Mouse (Mus musculus): Measurements from ENCODE around the gene B3gnt2.

B3gnt2 gene

GRCm38 (mm10) chr11:22846960-22847731 is 13.6 kb downstream of the B3gnt2 start:
- DNase-seq, result no peak

GRCm38 (mm10) chr11:22846093-22846835 is 14.5 kb downstream of the B3gnt2 start:
- no peak for DNase-seq

- no peak for DNase-seq
These were observed 15.7 kb downstream of the B3gnt2 start for GRCm38 (mm10) chr11:22844754-22845718.

- no peak for DNase-seq
These were observed 21.3 kb downstream of the B3gnt2 start for GRCm38 (mm10) chr11:22839456-22839855.

GRCm38 (mm10) chr11:22838361-22838760 is 22.4 kb downstream of the B3gnt2 start:
- DNase-seq, result no peak

GRCm38 (mm10) chr11:22836269-22836668 is 24.5 kb downstream of the B3gnt2 start:
- DNase-seq, result no peak

GRCm38 (mm10) chr11:22832600-22832999 is 28.2 kb downstream of the B3gnt2 start:
- no peak for DNase-seq

- no peak for DNase-seq
These were observed 28.8 kb downstream of the B3gnt2 start for GRCm38 (mm10) chr11:22831916-22832315.

GRCm38 (mm10) chr11:22830684-22831083 is 30.1 kb downstream of the B3gnt2 start:
- DNase-seq, result no peak

- no peak for DNase-seq
These were observed 30.6 kb downstream of the B3gnt2 start for GRCm38 (mm10) chr11:22830179-22830611.

GRCm38 (mm10) chr11:22828988-22829632 is 31.7 kb downstream of the B3gnt2 start:
- no peak for DNase-seq

GRCm38 (mm10) chr11:22827514-22828080 is 33.2 kb downstream of the B3gnt2 start:
- no peak for DNase-seq

GRCm38 (mm10) chr11:22826665-22827064 is 34.1 kb downstream of the B3gnt2 start:
- no peak for DNase-seq

- no peak for DNase-seq
These were observed 34.7 kb downstream of the B3gnt2 start for GRCm38 (mm10) chr11:22826051-22826450.

- DNase-seq, result no peak
These were observed 35.2 kb downstream of the B3gnt2 start for GRCm38 (mm10) chr11:22825548-22825947.

GRCm38 (mm10) chr11:22824049-22824705 is 36.6 kb downstream of the B3gnt2 start:
- no peak for DNase-seq

- no peak for DNase-seq
These were observed 39.5 kb downstream of the B3gnt2 start for GRCm38 (mm10) chr11:22821243-22821642.

GRCm38 (mm10) chr11:22818371-22818770 is 42.4 kb downstream of the B3gnt2 start:
- DNase-seq, result peak in 1 of 2 experiments; percentile 27

GRCm38 (mm10) chr11:22815877-22816276 is 44.9 kb downstream of the B3gnt2 start:
- DNase-seq, result no peak

- no peak for DNase-seq
These were observed 45.6 kb downstream of the B3gnt2 start for GRCm38 (mm10) chr11:22815143-22815542.

All from lung, adult 18-20 months (tissue).